Comparison of ENCODE assay signal across 24 mouse cellular contexts in genomic region chr9:43713432-43713831, GRCm38 (mm10).
"Had no signal": no experiment of that assay in that cellular context is flagged by ENCODE, and none has a peak within 500 bp of the region (broad histone marks: within the 10 kb centered on the region; RNA-seq: fewer than 3 reads in every experiment).

No protein-coding gene starts in this region.

- DNase-seq: gastrocnemius, adult 2 months; gastrocnemius, postnatal 10 days; gastrocnemius, postnatal 25 days; heart, adult 18-20 months; heart, postnatal 10 days; heart, postnatal 4 days; kidney, adult 18-20 months; kidney, adult 8-10 months; kidney, postnatal 10 days; kidney, postnatal 25 days; kidney, postnatal 4 days had no signal

- H3K4me1 ChIP-seq: heart, embryonic 10.5 days; heart, embryonic 12.5 days; intestine, embryonic 15.5 days; limb, embryonic 12.5 days had no signal

- H3K36me3 ChIP-seq: heart, embryonic 10.5 days; heart, embryonic 12.5 days; hindbrain, embryonic 10.5 days; hindbrain, embryonic 12.5 days; intestine, embryonic 15.5 days; limb, embryonic 10.5 days; limb, embryonic 12.5 days had no signal

- H3K9ac ChIP-seq: heart, embryonic 12.5 days; hindbrain, embryonic 12.5 days; hindbrain, embryonic 14.5 days; intestine, embryonic 15.5 days; limb, embryonic 12.5 days had no signal

- H3K27me3 ChIP-seq: intestine, embryonic 15.5 days had no signal

- ATAC-seq: hindbrain, embryonic 16.5 days; inflammation-experienced regulatory T-cells, adult 6 months; intestine, embryonic 15.5 days; intestine, postnatal 0 days had no signal

- H3K4me3 ChIP-seq: gastrocnemius, adult 2 months; heart, embryonic 10.5 days; heart, embryonic 12.5 days; hindbrain, embryonic 10.5 days; hindbrain, embryonic 12.5 days; intestine, embryonic 15.5 days; layer of hippocampus, adult 2 months; left cerebral cortex, adult 2 months; limb, embryonic 10.5 days; limb, embryonic 12.5 days had no signal

- H3K9me3 ChIP-seq: heart, embryonic 10.5 days; heart, embryonic 12.5 days; hindbrain, embryonic 10.5 days; hindbrain, embryonic 12.5 days; intestine, embryonic 15.5 days; limb, embryonic 10.5 days; limb, embryonic 12.5 days had no signal

- H3K4me2 ChIP-seq: heart, embryonic 12.5 days; hindbrain, embryonic 12.5 days; hindbrain, embryonic 14.5 days; intestine, embryonic 15.5 days; limb, embryonic 12.5 days had no signal

- H3K27ac ChIP-seq: gastrocnemius, adult 2 months; heart, embryonic 10.5 days; hindbrain, embryonic 10.5 days; hindbrain, embryonic 12.5 days; hindbrain, embryonic 14.5 days; intestine, embryonic 15.5 days; layer of hippocampus, adult 2 months; left cerebral cortex, adult 2 months; limb, embryonic 10.5 days; limb, embryonic 12.5 days had no signal
